Mouse (Mus musculus): ENCODE results near the gene Gm12184. TPM values are rescaled to one million over a fixed set of nuclear protein-coding genes. Genes with fewer than 3 reads are reported as not detected.

Gm12184 gene
- total RNA-seq, 2 experiments from 2014 or later, result 0.38 to 1.1 TPM

DNA sequence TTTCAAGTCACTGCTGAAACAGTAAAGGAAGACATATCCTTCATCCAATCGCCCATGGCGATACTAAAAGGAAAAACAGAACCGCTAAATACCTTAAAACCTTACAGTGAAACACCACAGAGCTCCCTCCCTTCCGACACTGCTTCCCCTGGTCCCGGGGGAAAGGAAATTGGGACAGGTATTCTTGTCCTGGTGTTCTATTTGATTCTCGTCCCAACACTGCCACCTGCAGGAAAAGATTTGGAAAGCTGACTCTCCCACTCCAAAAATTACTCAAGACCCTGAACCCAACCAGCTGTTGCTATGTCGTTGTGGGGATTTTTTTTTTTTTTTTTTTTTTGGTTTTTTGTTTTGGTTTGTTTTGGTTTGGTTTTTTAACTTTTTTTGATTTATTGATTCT, 51.0 kb downstream of the Gm12184 start:
- peak in 1 of 2 experiments; percentile 79 for DNase-seq (ENCODE audit: low spot score in 2 of 2)

Other genes starting within 250 kb of the Gm12184 start
- 100 to 1,000 TPM; 237 to 246 TPM for gene Rack1, start 26.3 kb downstream of the Gm12184 start, total RNA-seq (2021)
- 10 to 100 TPM; 58.1 to 62.3 TPM for gene Trim41, start 9.3 kb downstream of the Gm12184 start, total RNA-seq (2021)
- 1 to 10 TPM; 1.9 to 2.4 TPM for gene Trim7, start 515 bp downstream of the Gm12184 start, total RNA-seq (2021)
- gene Irgm1, start 45.0 kb upstream of the Gm12184 start, total RNA-seq (2021), result 1 to 10 TPM; 5.6 to 5.8 TPM
- gene Gm5431, start 75.6 kb upstream of the Gm12184 start, total RNA-seq (2021), result under 1 TPM in 1 of 2 experiments, not detected in 1; 0.23 TPM
- gene Psme2b, start 119.5 kb upstream of the Gm12184 start, total RNA-seq (2021), result 1 to 10 TPM in 1 of 2 experiments, under 1 TPM in 1; 0.84 to 1.7 TPM
- gene Olfr56, start 152.2 kb upstream of the Gm12184 start, total RNA-seq (2021), result not detected
- gene 9930111J21Rik1, start 152.7 kb upstream of the Gm12184 start, total RNA-seq (2021), result under 1 TPM; 0.96 to 0.99 TPM
- under 1 TPM; 0.12 to 0.18 TPM for gene Gm12185, start 165.6 kb upstream of the Gm12184 start, total RNA-seq (2021)
- 1 to 10 TPM in 1 of 2 experiments, under 1 TPM in 1; 0.22 to 1.1 TPM for gene Tgtp1, start 167.5 kb upstream of the Gm12184 start, total RNA-seq (2021)
- gene 9930111J21Rik2, start 224.6 kb upstream of the Gm12184 start, total RNA-seq (2021), result 1 to 10 TPM; 1.1 to 1.4 TPM
- not detected for gene Tgtp2, start 237.6 kb upstream of the Gm12184 start, total RNA-seq (2021)
- gene Ifi47, start 249.9 kb upstream of the Gm12184 start, total RNA-seq (2021), result under 1 TPM; 0.40 to 0.51 TPM

Measured in layer of hippocampus, adult 18-20 months (tissue).